Mouse (Mus musculus) cortical plate, adult 2 months (tissue): ENCODE data around the gene Prx. TPM values are rescaled to one million over a fixed set of nuclear protein-coding genes. Genes with fewer than 3 reads are reported as not detected.

Source experiments
- H3K27ac ChIP-seq: fragments of 200-500 bp; 2 replicates; pipeline ENCODE4 v1.5.1; 2012; ENCODE audit warnings: low read length, control low read depth, inconsistent platforms; ENCODE audit not compliant: insufficient read depth
- H3K4me1 ChIP-seq: fragments of 200-500 bp; 2 replicates; pipeline ENCODE4 v1.6.1; 2011; ENCODE audit warnings: low read length; ENCODE audit not compliant: control insufficient read depth, insufficient read depth
- H3K4me3 ChIP-seq: fragments of 200-500 bp; 2 replicates; pipeline ENCODE4 v1.5.1; 2011; ENCODE audit warnings: mild to moderate bottlenecking, low read length, control low read depth; ENCODE audit not compliant: insufficient read depth
- CTCF ChIP-seq: fragments of 200-500 bp; IDR thresholded peaks from 2 replicates; pipeline ENCODE4 v1.5.1; 2011; ENCODE audit warnings: mild to moderate bottlenecking, control low read depth, low read length; ENCODE audit not compliant: insufficient read depth; ENCODE audit errors: extremely low read depth
- POLR2A ChIP-seq: fragments of 200-500 bp; IDR thresholded peaks from 2 replicates; pipeline ENCODE4 v1.6.1; 2011; ENCODE audit warnings: mild to moderate bottlenecking, low read length, control low read depth; ENCODE audit not compliant: insufficient read depth; ENCODE audit errors: extremely low read depth
- polyA plus RNA-seq: library from polyadenylated mRNA; depleted of rRNA; stranded (reverse); fragments of >200 nt; gene quantifications from 2 replicates; pipeline ENCODE4 v1.2.3, GENCODE M21; 2012; rRNA removed

The Prx gene
- polyA plus RNA-seq, 1 experiment, result 0.29 TPM

- peaks cover 6% of the 10 kb centered on the region for H3K4me1 ChIP-seq
- H3K27ac ChIP-seq, result peak overlapping the region; percentile 61
- peak overlapping the region; percentile 75 for H3K4me3 ChIP-seq
- TF ChIP-seq POLR2A (peak; percentile 94), CTCF (no peak)
Measured at GRCm38 (mm10) chr7:27542392-27543033, 43.4 kb downstream of the Prx start.

- H3K4me1 ChIP-seq, result peaks cover 6% of the 10 kb centered on the region
- H3K27ac ChIP-seq, result peak overlapping the region; percentile 79; the same call in 1 of the 2 replicates
- TF ChIP-seq CTCF (no peak), POLR2A (no peak)
- peak overlapping the region; percentile 75; the same call in 1 of the 2 replicates for H3K4me3 ChIP-seq
Measured at GRCm38 (mm10) chr7:27543065-27543464, 43.9 kb downstream of the Prx start.

GRCm38 (mm10) chr7:27543851-27544250 lies 44.7 kb downstream of the Prx start:
- peak overlapping the region; percentile 79 for H3K27ac ChIP-seq

GRCm38 (mm10) chr7:27544675-27545370 lies 45.7 kb downstream of the Prx start:
- Histone ChIP-seq H3K4me3 (no peak overlapping the region), H3K27ac (no peak overlapping the region), H3K4me1 (peaks cover 6% of the 10 kb centered on the region)
- no peak for TF ChIP-seq POLR2A
- TF ChIP-seq CTCF, result no peak

More at GRCm38 (mm10) chr7:27543851-27544250, 44.7 kb downstream of the Prx start:
- TF ChIP-seq POLR2A, result no peak
- TF ChIP-seq CTCF, result no peak
- no peak overlapping the region for H3K4me3 ChIP-seq
- H3K4me1 ChIP-seq, result peaks cover 6% of the 10 kb centered on the region

- Histone ChIP-seq H3K4me1 (no peaks in the 10 kb centered on the region), H3K4me3 (no peak overlapping the region), H3K27ac (no peak overlapping the region)
- TF ChIP-seq CTCF (no peak), POLR2A (no peak)
Measured at GRCm38 (mm10) chr7:27549597-27549996, 50.5 kb downstream of the Prx start.

GRCm38 (mm10) chr7:27552070-27552469 lies 52.9 kb downstream of the Prx start:
- no peak overlapping the region for H3K27ac ChIP-seq
- H3K4me1 ChIP-seq, result no peaks in the 10 kb centered on the region
- H3K4me3 ChIP-seq, result peak overlapping the region; percentile 79; the same call in 1 of the 2 replicates
- no peak for TF ChIP-seq POLR2A
- TF ChIP-seq CTCF, result no peak

- H3K27ac ChIP-seq, result peak within 1 kb of the TSS; percentile 25; the same call in 1 of the 2 replicates
- H3K4me1 ChIP-seq, result no peaks in the 10 kb centered on the region
- H3K4me3 ChIP-seq, result peak within 1 kb of the TSS; percentile 79
- peak; percentile 97 for TF ChIP-seq POLR2A
- no peak for TF ChIP-seq CTCF
Measured at GRCm38 (mm10) chr7:27552931-27553513, 53.9 kb downstream of the Prx start, which contains the start of the genes Pld3 and 2310022A10Rik. Pld3 (minus strand) TSS chr7:27553218. 2310022A10Rik (plus strand) TSS chr7:27553233.

GRCm38 (mm10) chr7:27560291-27560887 lies 61.3 kb downstream of the Prx start:
- no peak for TF ChIP-seq POLR2A
- no peak for TF ChIP-seq CTCF
- Histone ChIP-seq H3K27ac (no peak overlapping the region), H3K4me3 (no peak overlapping the region), H3K4me1 (no peaks in the 10 kb centered on the region)

- no peak for TF ChIP-seq POLR2A
- no peak for TF ChIP-seq CTCF
- no peak overlapping the region for H3K27ac ChIP-seq
- no peaks in the 10 kb centered on the region for H3K4me1 ChIP-seq
- H3K4me3 ChIP-seq, result no peak overlapping the region
Measured at GRCm38 (mm10) chr7:27560978-27561377, 61.9 kb downstream of the Prx start.

Other genes starting within 250 kb of the Prx start
- gene Numbl, start 240.9 kb upstream of the Prx start, polyA plus RNA-seq, result 108 TPM in 2 replicates
- gene Ltbp4, start 161.6 kb upstream of the Prx start, polyA plus RNA-seq, result 54.5 and 62.3 TPM in 2 replicates
- 64.2 and 73.8 TPM in 2 replicates for gene Shkbp1, start 143.3 kb upstream of the Prx start, polyA plus RNA-seq
- 0.75 TPM in 1 of 2 replicates, not detected in the other for gene Gm20479, start 141.9 kb upstream of the Prx start, polyA plus RNA-seq
- gene Sptbn4, start 51.6 kb upstream of the Prx start, polyA plus RNA-seq, result 149 and 162 TPM in 2 replicates
- 15.8 and 16.6 TPM in 2 replicates for gene Blvrb, start 51.3 kb upstream of the Prx start, polyA plus RNA-seq
- 3.3 and 3.8 TPM in 2 replicates for gene Sertad3, start 25.6 kb upstream of the Prx start, polyA plus RNA-seq
- 15.7 and 19.3 TPM in 2 replicates for gene Sertad1, start 12.4 kb upstream of the Prx start, polyA plus RNA-seq
- gene Hipk4, start 23.9 kb downstream of the Prx start, polyA plus RNA-seq, result 0.21 and 0.25 TPM in 2 replicates
- gene Pld3, start 53.9 kb downstream of the Prx start, polyA plus RNA-seq, result 1,185 and 1,204 TPM in 2 replicates
- 32.7 and 33.8 TPM in 2 replicates for gene 2310022A10Rik, start 53.9 kb downstream of the Prx start, polyA plus RNA-seq
- 144 and 161 TPM in 2 replicates for gene Akt2, start 92.2 kb downstream of the Prx start, polyA plus RNA-seq
- 188 and 192 TPM in 2 replicates for gene Ttc9b, start 154.6 kb downstream of the Prx start, polyA plus RNA-seq
- gene Map3k10, start 175.3 kb downstream of the Prx start, polyA plus RNA-seq, result 181 and 189 TPM in 2 replicates
- gene Zfp607b, start 190.0 kb downstream of the Prx start, polyA plus RNA-seq, result 8.0 and 9.8 TPM in 2 replicates
- gene Zfp60, start 232.1 kb downstream of the Prx start, polyA plus RNA-seq, result 15.9 and 17.3 TPM in 2 replicates